7 mouse cellular contexts compared by ENCODE assay signal in the genomic region with DNA sequence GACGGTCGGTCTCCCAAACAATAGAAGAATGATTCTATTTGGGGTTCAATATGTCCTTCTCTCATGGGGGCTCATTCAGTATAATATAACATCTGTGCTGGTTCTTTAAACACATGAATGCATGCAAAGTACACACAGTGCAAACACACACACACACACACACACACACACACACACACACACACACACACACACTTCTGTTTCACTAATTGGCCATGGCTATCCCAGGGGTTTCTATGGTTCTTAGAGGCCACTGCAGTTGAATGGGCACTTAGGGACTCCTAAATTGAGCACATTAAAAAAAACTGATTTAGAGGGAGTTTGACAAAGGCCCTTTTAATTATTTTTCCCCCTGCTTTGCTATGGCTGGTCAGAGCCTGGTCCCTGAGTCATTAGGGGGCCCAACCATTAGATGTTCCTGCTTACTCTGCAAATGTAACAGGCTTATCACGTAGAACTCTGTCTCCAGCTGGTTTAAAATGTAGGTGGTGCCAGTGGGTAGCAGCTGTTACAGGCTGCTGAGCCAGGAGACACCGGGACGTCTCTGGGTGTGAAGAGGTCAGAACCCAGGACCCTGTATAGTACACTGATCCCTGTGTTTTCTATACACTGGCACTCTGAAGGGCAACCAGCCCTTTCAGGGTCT.
A peak's percentile ranks its signal among the peaks of the same experiment; 100 is the strongest.
DNase-seq lines count a peak whose midpoint lies in the region; ATAC-seq and TF ChIP-seq lines count a peak whose summit lies in the region.

No protein-coding gene starts in this region.

- ATAC-seq in forebrain, embryonic 16.5 days: peak; percentile 88
- ATAC-seq in limb, embryonic 14.5 days (ENCODE audit: low FRiP score, low read depth): peak; percentile 44; the same call in 1 of the 2 replicates

- H3K4me3 ChIP-seq in forebrain, embryonic 16.5 days (replicated peaks; ENCODE audit: low read length): no peak overlapping the region
- no peak overlapping the region for H3K4me3 ChIP-seq in limb, embryonic 14.5 days (replicated peaks; ENCODE audit: low read length)

- peaks cover 25% of the 10 kb centered on the region for H3K4me1 ChIP-seq in forebrain, embryonic 16.5 days (replicated peaks; ENCODE audit: control insufficient read depth, insufficient read depth, low read length)
- H3K4me1 ChIP-seq in limb, embryonic 14.5 days (ENCODE audit: control insufficient read depth, insufficient read depth, low read length): peaks cover 14% of the 10 kb centered on the region; the same call in 1 of the 2 replicates

- no peaks in the 10 kb centered on the region for H3K27me3 ChIP-seq in forebrain, embryonic 16.5 days (replicated peaks; ENCODE audit: control insufficient read depth, insufficient read depth, low read length)
- no peaks in the 10 kb centered on the region for H3K27me3 ChIP-seq in limb, embryonic 14.5 days (ENCODE audit: control insufficient read depth, insufficient read depth, low read length)
- no peaks in the 10 kb centered on the region for H3K27me3 ChIP-seq in splenic B cell, adult 2 months (ENCODE audit: control insufficient read depth, insufficient read depth, low read length, poor library complexity, severe bottlenecking)

- no peaks in the 10 kb centered on the region for H3K36me3 ChIP-seq in forebrain, embryonic 16.5 days (ENCODE audit: control insufficient read depth, insufficient read depth)
- no peaks in the 10 kb centered on the region for H3K36me3 ChIP-seq in limb, embryonic 14.5 days (ENCODE audit: control insufficient read depth, insufficient read depth, low read length)
- no peaks in the 10 kb centered on the region for H3K36me3 ChIP-seq in splenic B cell, adult 2 months (ENCODE audit: control insufficient read depth, insufficient read depth, low read length, poor library complexity, severe bottlenecking)

- peak overlapping the region; percentile 15; the same call in 1 of the 2 replicates for H3K4me2 ChIP-seq in forebrain, embryonic 16.5 days (ENCODE audit: low read length)
- no peak overlapping the region for H3K4me2 ChIP-seq in limb, embryonic 14.5 days (replicated peaks; ENCODE audit: low read depth, low read length, severe bottlenecking)

- H3K9me3 ChIP-seq in forebrain, embryonic 16.5 days (ENCODE audit: control insufficient read depth, low read length): no peaks in the 10 kb centered on the region
- H3K9me3 ChIP-seq in limb, embryonic 14.5 days (ENCODE audit: control insufficient read depth, low read length): no peaks in the 10 kb centered on the region

- no peak overlapping the region for H3K9ac ChIP-seq in forebrain, embryonic 16.5 days (replicated peaks; ENCODE audit: low read depth, low read length)
- H3K9ac ChIP-seq in limb, embryonic 14.5 days (ENCODE audit: low read depth, low read length, severe bottlenecking): no peak overlapping the region

- H3K27ac ChIP-seq in forebrain, embryonic 16.5 days (ENCODE audit: low read length): peak overlapping the region; percentile 85
- peak overlapping the region; percentile 11; the same call in 1 of the 2 replicates for H3K27ac ChIP-seq in limb, embryonic 14.5 days (replicated peaks; ENCODE audit: low read depth, low read length)

- 4% methylated on average over 5 of the region's 5 CpGs for WGBS in forebrain, embryonic 16.5 days
- WGBS in limb, embryonic 14.5 days: 28% methylated on average over 5 of the region's 5 CpGs

- TF ChIP-seq POLR2A in limb, embryonic 14.5 days (IDR thresholded peaks at IDR 0.05; ENCODE audit: borderline replicate concordance, extremely low read depth, insufficient read depth, insufficient read length): no peak

- DNase-seq in lung, postnatal 10 days: peak; percentile 6
- no peak for DNase-seq in lung, adult 18-20 months
- DNase-seq in limb, embryonic 14.5 days (ENCODE audit: low spot score): no peak
- peak; percentile 4 for DNase-seq in splenic B cell, adult 2 months (ENCODE audit: low read depth, low spot score)
- DNase-seq in MN1 (ENCODE audit: low spot score): no peak
- no peak for DNase-seq in gastrocnemius, postnatal 4 days (ENCODE audit: low spot score in 2 of 2)

Comparison
In these comparisons a context has a peak if more than half of its experiments do, and no peak if none do; other contexts are left out.
1. DNase-seq: peak in lung, postnatal 10 days (single experiment) and splenic B cell, adult 2 months (single experiment); none in lung, adult 18-20 months (0 of 2), limb, embryonic 14.5 days (single experiment), MN1 (single experiment) and gastrocnemius, postnatal 4 days (0 of 2).